Mouse (Mus musculus) hindbrain, postnatal 0 days (tissue): ENCODE data around the gene Btbd9. TPM values are rescaled to one million over a fixed set of nuclear protein-coding genes. Genes with fewer than 3 reads are reported as not detected.

Experiments
- ATAC-seq: fragments of 200-750 bp; cut with Nextera tagmentation; 2 replicates; pipeline ENCODE4 v1.8.0; 2017; ENCODE audit warnings: mild to moderate bottlenecking, moderate TSS enrichment, moderate library complexity
- DNase-seq: peaks from one replicate; pipeline ENCODE4 v3.0.0-alpha.2; 2015; ENCODE audit warnings: low spot score
- H3K27ac ChIP-seq: fragments of 300-500 bp; sonication (generic); 2 replicates; pipeline ENCODE4 v1.5.1; 2014; ENCODE audit warnings: mild to moderate bottlenecking
- H3K27me3 ChIP-seq: fragments of 300-500 bp; sonication (generic); 2 replicates; pipeline ENCODE4 v1.6.1; 2014; ENCODE audit warnings: low read length, mixed read lengths; ENCODE audit not compliant: insufficient read depth
- H3K36me3 ChIP-seq: fragments of 300-500 bp; sonication (generic); 2 replicates; pipeline ENCODE4 v1.6.1; 2014; ENCODE audit warnings: low read length, mixed read lengths; ENCODE audit not compliant: insufficient read depth
- H3K4me1 ChIP-seq: fragments of 300-500 bp; sonication (generic); 2 replicates; pipeline ENCODE4 v1.6.1; 2014; ENCODE audit warnings: antibody characterized with exemption, low read length, mixed read lengths; ENCODE audit not compliant: insufficient read depth
- H3K4me2 ChIP-seq: fragments of 300-500 bp; sonication (generic); 2 replicates; pipeline ENCODE4 v1.6.1; 2014; ENCODE audit warnings: low read depth, mild to moderate bottlenecking, low read length, moderate library complexity, mixed read lengths
- H3K4me3 ChIP-seq: fragments of 300-500 bp; sonication (generic); 2 replicates; pipeline ENCODE4 v1.5.1; 2014; ENCODE audit warnings: low read length
- H3K9ac ChIP-seq: fragments of 300-500 bp; sonication (generic); replicated peaks from 2 replicates; pipeline ENCODE4 v1.6.1; 2014; ENCODE audit warnings: mild to moderate bottlenecking, low read length, moderate library complexity, mixed read lengths
- H3K9me3 ChIP-seq: fragments of 300-500 bp; sonication (generic); 2 replicates; pipeline ENCODE4 v1.6.1; 2016; ENCODE audit warnings: low read length, mixed read lengths
- CTCF ChIP-seq: IDR thresholded peaks from 2 replicates; pipeline ENCODE4 v1.5.1; 2016; ENCODE audit warnings: antibody characterized with exemption, control low read depth, low read depth
- WGBS: fragments of 180-500 bp; shearing (Covaris S2); extraction: QIAGEN DNeasy Blood & Tissue Kit; methylation state at CpG from one replicate; pipeline ENCODE4 v1.1.7; 2014; 5-methylcytosine and 5-hydroxymethylcytosine counted together
- polyA plus RNA-seq: library from polyadenylated mRNA; unstranded; fragments of >200 nt; fragmentation: Nextera tagmentation; extraction: Ambion mirVana; gene quantifications from 2 replicates; pipeline ENCODE4 v1.2.1, GENCODE M21; 2015
- total RNA-seq: library from RNA; depleted of rRNA; stranded (reverse); fragments of >200 nt; gene quantifications from 2 replicates; pipeline ENCODE4 v1.2.3, GENCODE M21; 2014

Btbd9 gene
- total and polyA plus RNA-seq, 2 experiments from 2014 or later = 67.7 to 122 TPM

DNA sequence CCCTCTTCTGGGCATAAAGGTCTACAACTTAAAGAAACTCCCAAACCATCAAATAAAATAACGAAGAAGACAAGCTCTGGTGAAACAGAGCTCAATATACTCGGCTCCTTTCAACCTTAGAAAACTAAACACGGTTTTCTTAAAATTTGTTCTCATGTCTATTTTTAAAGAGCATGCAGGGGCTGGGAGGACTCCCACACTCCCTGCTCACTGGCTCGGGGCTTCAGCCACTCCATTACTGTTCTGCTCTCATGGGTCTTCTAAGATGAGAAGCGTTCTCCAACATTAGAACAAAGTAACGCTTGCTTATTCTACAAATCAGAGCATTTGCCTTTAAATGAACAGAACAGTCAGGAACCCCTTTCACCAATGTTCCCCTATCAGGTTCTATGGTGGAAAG, 192.6 kb downstream of the Btbd9 start:
- no peaks in the 10 kb centered on the region for H3K36me3 ChIP-seq
- no peak for TF ChIP-seq CTCF
- 86% methylated on average over 6 of the region's 6 CpGs for WGBS
- no peak overlapping the region for H3K9ac ChIP-seq
- no peak overlapping the region for H3K4me2 ChIP-seq
- ATAC-seq (no peak), DNase-seq (no peak)
- no peaks in the 10 kb centered on the region for H3K9me3 ChIP-seq
- H3K27ac ChIP-seq = no peak overlapping the region
- no peaks in the 10 kb centered on the region for H3K27me3 ChIP-seq
- H3K4me3 ChIP-seq = no peak overlapping the region
- peaks cover 14% of the 10 kb centered on the region for H3K4me1 ChIP-seq

DNA sequence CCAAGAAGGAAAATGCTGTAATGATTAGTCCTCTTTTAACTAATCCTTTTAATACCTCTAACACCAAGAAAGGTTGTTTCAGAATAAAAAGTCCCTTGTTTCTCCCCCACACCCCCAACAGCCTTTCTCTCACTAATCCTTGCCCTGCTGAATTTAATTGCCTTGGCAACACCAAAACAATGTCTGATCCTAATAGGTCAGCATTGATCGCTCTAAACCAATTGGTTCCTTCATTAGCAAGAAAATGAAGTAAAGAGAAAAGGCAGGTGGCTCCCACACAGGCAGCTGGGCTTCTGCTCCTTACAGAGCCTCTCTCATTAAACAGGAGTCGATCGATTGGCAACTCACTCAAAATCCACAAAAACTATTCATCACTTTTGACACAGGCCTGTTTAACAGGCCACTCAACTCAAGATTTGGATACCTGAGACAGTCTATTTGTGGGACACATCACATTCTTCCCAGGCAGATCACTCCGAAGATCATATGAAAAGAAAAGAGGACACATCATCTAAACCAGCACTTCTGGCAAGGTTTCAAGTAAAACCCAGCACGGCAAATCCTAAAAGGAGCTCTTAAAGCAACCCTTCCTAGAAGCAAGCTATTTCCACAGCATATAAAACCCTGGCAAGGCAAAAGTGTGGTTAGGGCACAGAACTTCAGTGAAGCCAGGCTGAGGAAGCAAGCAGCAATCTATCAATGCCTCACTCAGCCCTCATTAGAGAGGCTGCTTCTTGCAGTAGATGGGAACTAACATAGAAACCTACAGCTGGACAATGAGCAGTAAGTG, 197.9 kb downstream of the Btbd9 start:
- H3K4me2 ChIP-seq = no peak overlapping the region
- H3K9me3 ChIP-seq = no peaks in the 10 kb centered on the region
- DNase-seq = peak; percentile 25
- H3K27me3 ChIP-seq = no peaks in the 10 kb centered on the region
- H3K27ac ChIP-seq = peak overlapping the region; percentile 45
- H3K9ac ChIP-seq = 0 out of 2 replicates have a peak overlapping the region, but pooled peaks have one; percentile 21
- TF ChIP-seq CTCF = no peak
- H3K4me3 ChIP-seq = no peak overlapping the region
- no peak for ATAC-seq
- H3K36me3 ChIP-seq = no peaks in the 10 kb centered on the region
- peaks cover 14% of the 10 kb centered on the region; the same call in 1 of the 2 replicates for H3K4me1 ChIP-seq
- WGBS = 13% methylated on average over 5 of the region's 5 CpGs

DNA sequence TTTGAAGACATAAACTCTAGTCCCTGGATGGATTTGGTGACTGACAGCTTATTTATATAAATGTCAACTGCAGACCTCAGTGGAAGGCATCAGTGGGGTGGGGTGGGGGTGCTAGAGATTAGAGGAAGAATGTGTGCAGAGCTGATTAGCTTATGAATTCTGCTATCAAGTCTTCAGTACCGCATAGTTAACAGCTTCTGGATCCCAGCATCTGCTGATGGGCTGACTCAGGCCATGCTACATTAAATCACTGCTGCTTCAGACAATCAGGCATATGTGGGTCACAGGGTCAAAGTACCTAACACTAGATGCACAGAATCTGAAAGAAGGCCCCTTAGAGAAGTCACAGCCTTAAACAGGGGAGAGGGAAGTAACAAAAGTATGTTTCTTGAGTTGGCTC, 198.5 kb downstream of the Btbd9 start:
- 41% methylated on average over 1 of the region's 1 CpGs for WGBS
- Histone ChIP-seq H3K9me3 (no peaks in the 10 kb centered on the region), H3K27ac (no peak overlapping the region), H3K4me3 (no peak overlapping the region), H3K4me2 (no peak overlapping the region), H3K4me1 (peaks cover 14% of the 10 kb centered on the region; the same call in 1 of the 2 replicates), H3K36me3 (no peaks in the 10 kb centered on the region), H3K9ac (no peak overlapping the region), H3K27me3 (no peaks in the 10 kb centered on the region)
- no peak for DNase-seq
- TF ChIP-seq CTCF = no peak
- ATAC-seq = no peak

DNA sequence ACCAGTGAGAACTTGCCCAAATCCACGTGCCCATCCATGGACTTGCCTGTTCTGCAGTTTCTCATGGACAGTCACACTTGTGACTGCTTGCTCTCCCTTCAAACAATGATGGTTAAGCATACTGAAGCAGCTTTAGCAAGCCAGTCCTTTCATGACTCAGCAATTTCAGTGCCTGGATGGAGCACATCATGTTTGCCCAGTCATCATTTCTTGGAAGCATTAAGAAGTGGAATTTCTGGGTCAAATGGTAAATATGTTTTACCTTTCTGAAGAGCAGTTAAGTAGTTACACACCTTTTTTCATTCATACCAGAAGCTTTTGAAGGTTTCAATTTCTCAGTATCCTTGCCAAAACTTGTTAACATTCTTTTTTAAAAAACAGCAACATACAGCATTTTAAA, 201.2 kb downstream of the Btbd9 start:
- TF ChIP-seq CTCF = no peak

DNA sequence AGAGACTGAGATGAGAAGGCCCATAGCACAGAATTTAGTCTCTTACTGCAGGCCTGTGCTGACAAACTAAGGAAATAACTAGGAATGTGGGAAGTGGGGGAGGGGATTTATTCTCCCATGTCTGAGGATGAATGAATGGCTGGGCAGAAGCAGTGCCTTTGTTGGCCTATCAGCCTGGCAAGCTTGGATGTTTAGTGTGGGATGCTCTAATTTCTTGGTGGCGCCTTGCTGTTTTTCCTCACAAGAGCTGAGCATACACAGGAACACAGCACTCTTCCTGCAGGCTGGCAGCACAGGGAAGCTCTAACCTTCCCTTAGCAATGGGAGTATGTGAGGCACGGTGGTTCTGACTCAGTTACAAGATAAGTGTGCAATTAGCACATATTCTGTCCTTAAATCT, 207.7 kb downstream of the Btbd9 start:
- Histone ChIP-seq H3K4me1 (no peaks in the 10 kb centered on the region), H3K36me3 (no peaks in the 10 kb centered on the region), H3K27ac (no peak overlapping the region), H3K9me3 (no peaks in the 10 kb centered on the region), H3K4me2 (no peak overlapping the region), H3K27me3 (no peaks in the 10 kb centered on the region), H3K9ac (no peak overlapping the region), H3K4me3 (no peak overlapping the region)
- ATAC-seq (no peak), DNase-seq (peak; percentile 28)
- no peak for TF ChIP-seq CTCF
- WGBS = 30% methylated on average over 2 of the region's 2 CpGs

More for the DNA sequence above, 201.2 kb downstream of the Btbd9 start:
- Histone ChIP-seq H3K27ac (no peak overlapping the region), H3K4me1 (peaks cover 14% of the 10 kb centered on the region; the same call in 1 of the 2 replicates), H3K4me3 (no peak overlapping the region), H3K4me2 (no peak overlapping the region), H3K27me3 (no peaks in the 10 kb centered on the region), H3K36me3 (no peaks in the 10 kb centered on the region), H3K9ac (no peak overlapping the region), H3K9me3 (no peaks in the 10 kb centered on the region)
- no peak for ATAC-seq
- no peak for DNase-seq
- 85% methylated on average over 1 of the region's 1 CpGs for WGBS

DNA sequence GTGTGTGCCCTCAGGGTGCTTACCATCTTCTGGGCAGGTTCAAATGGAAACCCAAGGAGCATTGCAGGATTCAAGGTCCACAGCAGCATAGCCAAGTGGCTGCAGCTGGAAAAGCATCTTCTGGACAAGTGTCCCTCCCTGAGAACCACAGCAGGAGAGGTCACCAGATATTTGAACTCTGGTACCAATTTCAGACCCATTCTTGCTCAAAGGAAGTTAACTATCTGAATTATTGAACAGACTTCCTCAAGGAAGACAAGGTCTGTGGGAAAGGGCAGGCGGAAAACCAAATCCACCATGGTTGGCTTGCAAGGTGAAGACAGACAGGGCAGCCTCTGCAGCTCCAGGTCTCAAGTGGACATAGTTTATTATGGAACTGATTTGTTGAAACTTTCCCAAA, 211.6 kb downstream of the Btbd9 start:
- ATAC-seq = no peak
- DNase-seq = no peak
- 97% methylated on average over 1 of the region's 1 CpGs for WGBS
- Histone ChIP-seq H3K4me1 (no peaks in the 10 kb centered on the region; the same call in 1 of the 2 replicates), H3K27me3 (no peaks in the 10 kb centered on the region), H3K9ac (no peak overlapping the region), H3K9me3 (no peaks in the 10 kb centered on the region), H3K4me3 (no peak overlapping the region), H3K4me2 (no peak overlapping the region), H3K27ac (no peak overlapping the region), H3K36me3 (no peaks in the 10 kb centered on the region)
- TF ChIP-seq CTCF = no peak

DNA sequence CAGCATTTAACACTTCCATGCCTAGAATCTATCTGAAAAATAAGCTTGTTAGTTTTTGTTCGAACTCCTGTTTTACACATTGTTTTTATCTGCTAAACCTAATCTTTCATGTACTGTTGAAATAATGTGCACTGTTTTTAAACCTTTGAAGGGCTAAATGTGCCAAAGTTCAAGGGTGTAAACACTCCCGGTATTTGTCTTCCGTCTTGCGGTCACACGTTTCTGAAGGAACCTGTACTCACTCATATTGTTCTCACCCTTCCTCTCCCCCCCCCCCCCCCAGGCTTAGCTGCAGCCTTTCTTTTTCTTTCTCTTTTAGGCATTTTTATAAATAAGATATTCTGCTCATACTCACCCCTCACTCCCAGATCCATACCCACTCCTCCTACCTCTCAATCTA, 212.9 kb downstream of the Btbd9 start:
- Histone ChIP-seq H3K4me2 (no peak overlapping the region), H3K4me3 (no peak overlapping the region), H3K36me3 (no peaks in the 10 kb centered on the region), H3K4me1 (no peaks in the 10 kb centered on the region; the same call in 1 of the 2 replicates), H3K9ac (no peak overlapping the region), H3K9me3 (no peaks in the 10 kb centered on the region), H3K27ac (no peak overlapping the region), H3K27me3 (no peaks in the 10 kb centered on the region)
- ATAC-seq (no peak), DNase-seq (no peak)
- TF ChIP-seq CTCF = no peak
- 80% methylated on average over 5 of the region's 5 CpGs for WGBS
